Mouse (Mus musculus) gastrocnemius, adult 8-10 months (tissue): Measurements from ENCODE around the gene Bahd1. TPM values are rescaled to one million over a fixed set of nuclear protein-coding genes. Genes with fewer than 3 reads are reported as not detected.
A peak's percentile ranks its signal among the peaks of the same experiment; 100 is the strongest.

ENCODE experiments used
- DNase-seq, 2 experiments: peaks; one replicate each; pipeline ENCODE4 v3.0.0; 2022; ENCODE audit warnings: low spot score in 2 of 2
- total RNA-seq, 4 experiments: library from RNA; stranded (reverse); gene quantifications; 2 replicates each; pipeline ENCODE4 v1.2.4; 2022

Bahd1 gene
- total RNA-seq, 4 experiments from 2014 or later, result 4.6 to 7.1 (median 5.2) TPM

DNA sequence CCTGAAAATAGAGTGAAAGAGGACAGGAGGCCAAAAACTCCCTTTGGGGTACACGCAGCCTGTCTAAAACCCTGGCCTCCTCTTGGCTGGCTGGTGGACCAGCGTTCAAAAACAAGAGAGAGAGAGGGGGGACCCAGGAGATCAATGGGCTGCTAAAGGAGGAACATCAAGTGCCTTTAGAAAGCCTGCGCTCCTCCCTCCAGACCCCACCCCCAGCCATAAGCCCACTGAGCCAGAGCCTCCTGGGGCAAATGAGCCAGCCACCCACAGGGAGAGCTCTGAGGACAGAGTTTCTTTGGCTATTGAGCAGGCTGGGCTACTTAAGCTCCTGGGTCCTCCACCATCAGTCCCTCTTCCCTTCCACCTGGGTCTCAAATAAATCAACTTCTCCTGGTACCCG, 1.4 kb upstream of the Bahd1 start:
- no peak for DNase-seq

DNA sequence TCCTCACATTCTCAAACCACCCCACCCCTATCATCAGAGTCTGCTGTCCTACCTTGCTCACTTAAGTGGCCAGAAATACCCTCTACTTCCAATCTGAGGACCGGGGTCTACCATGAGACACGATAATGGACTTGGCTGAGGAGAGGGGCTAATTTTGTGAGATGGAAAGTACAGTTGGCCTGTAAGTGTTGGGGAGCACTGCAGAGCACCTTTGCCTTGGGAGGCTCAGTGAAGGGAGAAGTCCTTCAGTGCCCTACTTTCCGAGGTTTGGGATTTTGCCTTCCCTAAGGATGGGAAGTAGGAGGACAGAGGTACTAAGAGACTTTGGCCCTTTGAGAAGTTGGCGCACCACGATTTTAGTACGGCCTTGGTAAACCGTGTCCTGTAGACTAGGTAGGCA, 871 bp upstream of the Bahd1 start:
- DNase-seq, result no peak

DNA sequence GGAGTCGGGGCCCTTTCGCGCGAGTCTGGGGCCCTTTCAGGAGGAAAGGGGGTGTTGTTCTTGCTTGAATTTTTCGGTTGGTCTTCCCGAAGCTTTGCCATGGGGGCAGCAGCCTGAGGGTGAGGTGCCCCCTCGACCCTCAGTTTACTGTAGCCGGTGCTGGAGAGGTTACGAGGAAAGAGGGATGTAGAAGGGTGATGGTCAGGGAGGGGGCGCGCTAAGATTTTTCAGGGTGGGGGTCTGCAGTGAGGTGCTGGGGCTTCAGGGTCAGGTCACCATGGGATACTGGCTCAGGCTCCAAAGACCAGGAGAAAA, 606 bp downstream of the Bahd1 start:
- DNase-seq, result no peak

DNA sequence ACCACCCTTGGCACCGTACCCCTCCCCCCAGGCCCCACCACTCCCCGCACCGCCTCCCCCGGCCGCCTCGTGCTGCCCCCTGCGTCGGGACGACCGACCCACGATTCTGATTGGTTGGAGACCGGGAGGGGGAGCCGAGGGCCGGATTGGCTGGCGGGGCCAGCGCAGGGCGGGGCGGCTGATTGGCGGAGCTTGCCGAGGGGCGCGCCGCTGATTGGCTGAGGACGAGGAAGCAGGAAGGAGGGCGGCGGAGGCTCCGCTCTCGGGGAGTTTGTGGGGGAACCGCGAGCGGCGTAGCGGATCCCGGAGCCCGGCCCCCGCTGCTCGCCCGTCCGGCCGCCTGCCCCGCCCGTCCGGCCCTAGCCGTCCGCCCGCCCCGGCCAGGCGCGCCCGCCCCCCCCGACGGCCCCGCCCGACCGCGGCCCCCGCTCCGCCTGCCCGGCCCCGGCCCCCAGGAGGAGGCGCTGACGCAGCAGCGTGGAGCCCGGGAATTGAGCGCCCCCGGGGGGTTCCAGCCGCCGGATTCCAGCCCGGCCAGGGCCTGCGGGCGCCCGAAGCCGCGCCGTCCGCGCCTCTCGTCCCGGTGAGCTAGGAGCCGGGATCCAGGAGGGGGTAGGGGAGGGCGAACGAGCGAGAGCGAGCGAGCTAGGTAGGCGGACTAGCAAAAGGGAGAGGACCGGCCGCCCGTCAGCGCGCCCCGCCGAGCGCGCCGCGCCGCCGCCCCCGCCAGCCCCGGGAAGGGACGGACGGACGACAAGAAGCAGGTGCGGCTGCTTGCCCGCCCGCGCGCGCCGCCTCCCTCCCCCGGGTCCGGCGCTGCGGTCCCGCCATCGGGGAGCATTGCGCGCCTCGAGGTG, 1.2 kb downstream of the Bahd1 start:
- DNase-seq, result peak; percentile 94 to 95

DNA sequence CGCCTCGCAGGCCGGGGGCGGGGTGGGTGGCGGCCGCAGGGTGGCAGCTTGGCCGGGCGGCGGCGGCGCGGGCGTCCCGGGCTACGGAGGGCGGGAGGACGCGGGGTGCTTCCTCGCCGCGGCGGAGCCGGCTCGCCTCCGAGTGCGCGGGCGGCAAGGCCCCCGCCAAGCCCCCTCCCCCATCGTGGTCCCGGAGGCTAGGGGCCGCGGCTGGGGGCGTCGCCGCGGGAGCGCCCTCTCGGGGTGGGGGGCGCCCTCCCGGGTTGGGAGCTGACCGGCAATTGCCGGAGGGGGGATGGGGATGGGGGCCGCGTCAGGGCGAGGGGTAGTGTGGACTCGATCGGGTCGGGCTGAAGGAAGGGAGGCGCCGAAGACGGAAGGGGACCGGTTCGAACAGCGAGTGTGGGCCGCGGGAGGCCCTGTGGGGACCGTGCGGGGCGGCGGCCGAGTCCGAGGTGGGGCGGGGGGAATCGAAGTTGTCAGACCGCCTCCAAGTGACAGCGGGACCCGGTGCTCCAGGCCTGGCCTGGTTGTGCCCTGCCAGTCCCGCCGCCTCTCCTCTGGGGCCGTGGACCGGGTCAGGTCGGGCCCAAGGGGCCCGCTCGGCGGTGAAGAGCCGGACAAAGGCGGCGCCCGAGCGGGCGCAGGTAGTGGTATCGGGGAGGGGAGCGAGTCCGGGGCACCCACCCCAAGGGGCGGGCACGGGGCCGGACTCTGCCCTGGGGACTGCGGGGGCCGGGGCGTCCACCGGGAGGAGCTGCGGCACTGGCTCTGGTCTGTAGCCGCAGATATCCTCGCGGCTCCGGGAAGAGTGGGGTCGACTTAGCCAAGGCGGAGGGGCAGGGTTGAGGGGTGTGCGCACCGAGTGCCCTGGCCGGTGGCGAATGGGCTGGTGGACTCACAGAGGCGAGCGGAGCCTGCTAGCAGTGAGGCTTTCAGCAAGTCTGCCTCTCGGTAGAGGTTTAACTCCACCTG, 2.2 kb downstream of the Bahd1 start:
- DNase-seq, result peak in 1 of 2 experiments; percentile 29

DNA sequence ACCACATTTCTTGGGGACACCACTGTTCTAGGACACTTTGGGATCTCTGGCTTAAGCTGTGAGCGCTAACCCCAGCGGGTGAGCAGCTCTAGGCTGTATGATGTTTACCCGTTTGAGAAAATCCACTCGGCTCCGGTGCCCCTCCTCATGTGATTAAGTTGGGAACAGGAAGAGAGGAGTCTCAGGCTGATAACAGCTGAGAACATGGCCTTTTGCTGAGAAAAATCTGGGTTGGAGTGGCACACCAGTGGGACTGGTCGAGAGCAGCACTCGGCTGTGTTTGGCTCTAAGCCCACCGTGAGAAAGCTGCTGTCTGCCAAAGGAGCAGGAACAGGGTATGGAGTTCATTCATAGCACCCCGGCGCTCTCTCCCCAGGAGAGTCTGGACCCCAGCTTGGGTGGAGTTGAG, 3.2 kb downstream of the Bahd1 start:
- DNase-seq, result no peak

DNA sequence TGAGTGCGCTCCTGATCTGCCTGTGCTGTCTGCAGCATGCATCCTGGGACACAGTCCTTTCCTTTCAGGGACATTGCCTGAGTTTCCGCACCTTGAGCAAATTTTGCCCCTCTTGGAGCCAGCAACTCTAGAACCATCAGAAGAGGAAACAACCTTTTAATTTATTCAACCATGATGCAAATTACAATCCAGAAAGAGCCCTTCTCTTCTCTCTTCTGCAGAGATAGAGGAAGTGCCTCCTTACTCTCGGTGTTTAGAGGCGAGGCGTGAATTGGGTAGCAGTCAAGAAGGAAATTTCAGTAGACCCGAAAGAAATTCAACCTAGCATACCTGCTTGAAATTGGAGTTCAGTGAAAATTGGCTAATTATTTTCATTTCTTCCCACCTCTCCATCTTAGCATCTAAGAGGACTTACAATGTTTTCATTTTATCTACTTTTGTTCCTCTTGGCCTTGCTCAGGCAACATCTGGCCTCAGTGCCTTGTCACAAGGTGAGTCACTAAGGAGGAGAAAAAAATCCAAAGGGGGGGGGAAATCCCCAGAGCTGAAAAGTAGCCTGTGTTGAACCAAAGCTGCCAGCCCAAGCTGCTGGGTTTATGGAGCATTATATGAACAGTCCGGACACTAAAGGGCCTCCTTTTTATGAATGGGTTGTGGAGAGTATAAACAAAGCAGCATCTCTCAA, 5.4 kb downstream of the Bahd1 start:
- DNase-seq, result no peak

DNA sequence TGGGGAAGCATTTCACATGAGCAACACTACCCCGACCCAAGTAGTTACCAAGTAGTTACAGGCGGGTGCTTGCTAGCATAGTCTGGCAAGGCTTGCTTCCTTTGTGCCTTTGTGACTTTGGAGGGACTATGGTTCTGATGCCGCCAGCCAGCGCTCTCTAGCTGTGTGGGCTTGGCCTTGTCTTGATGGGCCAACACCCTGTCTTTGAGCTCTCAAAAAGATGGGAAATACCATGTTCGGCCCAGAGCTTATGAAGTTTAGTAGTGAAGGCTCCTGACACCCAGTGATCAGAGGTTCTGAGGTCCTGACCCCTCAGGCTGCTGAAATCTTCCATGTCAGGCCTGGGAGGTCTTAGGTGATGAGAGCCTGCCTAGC, 5.9 kb downstream of the Bahd1 start:
- DNase-seq, result no peak

DNA sequence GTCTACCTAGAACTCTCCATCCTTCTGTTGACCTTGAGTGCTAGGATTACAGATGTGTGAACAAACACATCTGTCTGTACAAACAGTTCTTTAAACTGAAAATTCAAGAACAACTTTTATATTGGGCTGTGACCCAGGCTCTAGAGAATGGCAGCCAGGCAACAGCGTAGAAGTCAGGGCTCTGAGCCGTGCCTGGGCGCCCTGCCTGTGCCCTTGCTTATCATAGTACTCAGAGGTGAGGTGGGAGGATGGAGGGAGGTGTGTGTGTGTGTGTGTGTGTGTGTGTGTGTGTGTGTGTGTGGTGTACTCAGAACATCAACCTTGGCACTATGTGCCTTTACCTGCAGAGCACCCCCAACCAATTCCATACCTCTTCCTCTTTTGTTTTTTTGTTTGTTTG, 7.6 kb downstream of the Bahd1 start:
- DNase-seq, result no peak

DNA sequence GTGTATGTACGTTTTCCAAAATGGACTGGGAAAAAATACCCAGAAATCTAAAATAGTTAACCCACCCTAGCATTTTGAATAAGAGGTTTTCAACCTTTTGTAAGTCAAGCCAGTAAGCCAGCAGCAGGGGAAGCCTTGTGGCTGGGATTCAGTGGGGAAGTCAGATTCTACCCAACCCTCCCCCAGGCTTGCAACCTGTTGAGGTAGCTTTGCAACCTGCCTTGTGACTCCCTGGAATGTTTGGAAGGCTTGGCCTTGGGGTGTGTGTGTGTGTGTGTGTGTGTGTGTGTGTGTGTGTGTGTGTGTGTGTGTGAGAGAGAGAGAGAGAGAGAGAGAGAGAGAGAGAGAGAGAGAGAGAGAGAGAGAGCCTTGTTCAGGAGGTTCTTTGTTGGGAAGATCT, 9.0 kb downstream of the Bahd1 start:
- DNase-seq, result no peak

DNA sequence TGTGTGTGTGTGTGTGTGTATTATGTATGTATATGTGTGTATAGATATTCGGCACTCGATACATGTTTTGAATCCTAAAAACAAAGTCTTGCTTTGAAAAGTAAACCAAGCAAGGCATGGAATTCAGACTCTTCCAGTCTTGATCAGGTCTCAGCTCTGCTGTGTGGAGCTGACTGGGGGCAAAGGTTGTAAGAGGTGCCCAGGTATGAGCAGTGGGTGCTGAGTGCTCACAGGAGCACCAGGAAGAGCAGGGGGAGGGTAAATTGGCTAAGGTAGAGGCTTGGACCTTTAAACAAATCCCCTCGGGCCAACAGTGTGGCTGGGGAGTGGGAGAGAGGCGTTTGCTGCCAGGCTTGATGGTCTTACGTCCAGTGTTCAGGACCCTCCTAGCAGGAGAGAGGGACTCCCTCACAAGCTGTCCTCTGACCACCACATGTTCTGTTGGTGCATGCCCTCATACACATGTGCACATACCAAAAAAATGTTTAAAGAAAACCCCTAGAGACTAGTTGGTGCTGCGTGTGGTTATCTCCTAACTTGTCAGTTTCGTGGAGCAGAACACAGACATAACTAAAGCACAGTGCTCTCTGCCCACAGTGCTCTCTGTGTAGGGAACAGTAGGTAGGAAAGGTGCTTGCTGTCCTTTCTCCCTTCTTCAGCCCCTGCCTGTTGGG, 10.6 kb downstream of the Bahd1 start:
- DNase-seq, result no peak

DNA sequence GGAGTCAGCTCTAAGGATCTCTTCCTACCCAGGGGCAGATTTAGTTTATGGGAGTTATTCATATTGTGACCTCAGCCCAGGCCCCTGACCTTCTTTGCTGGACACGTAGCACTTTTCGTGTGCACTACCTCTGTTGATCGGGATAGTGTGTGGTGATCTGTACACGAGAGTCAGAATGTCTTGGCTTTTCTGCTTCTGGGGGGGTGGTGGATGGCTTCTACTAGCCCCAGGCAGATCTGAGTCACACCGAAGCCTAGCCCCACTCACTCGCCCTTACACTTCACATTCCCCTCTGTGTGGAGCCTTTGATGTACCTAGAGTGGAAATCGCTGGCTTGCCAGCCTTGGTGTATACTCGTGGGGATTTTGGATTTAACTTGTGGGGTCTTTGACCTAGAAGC, 12.5 kb downstream of the Bahd1 start:
- no peak for DNase-seq

DNA sequence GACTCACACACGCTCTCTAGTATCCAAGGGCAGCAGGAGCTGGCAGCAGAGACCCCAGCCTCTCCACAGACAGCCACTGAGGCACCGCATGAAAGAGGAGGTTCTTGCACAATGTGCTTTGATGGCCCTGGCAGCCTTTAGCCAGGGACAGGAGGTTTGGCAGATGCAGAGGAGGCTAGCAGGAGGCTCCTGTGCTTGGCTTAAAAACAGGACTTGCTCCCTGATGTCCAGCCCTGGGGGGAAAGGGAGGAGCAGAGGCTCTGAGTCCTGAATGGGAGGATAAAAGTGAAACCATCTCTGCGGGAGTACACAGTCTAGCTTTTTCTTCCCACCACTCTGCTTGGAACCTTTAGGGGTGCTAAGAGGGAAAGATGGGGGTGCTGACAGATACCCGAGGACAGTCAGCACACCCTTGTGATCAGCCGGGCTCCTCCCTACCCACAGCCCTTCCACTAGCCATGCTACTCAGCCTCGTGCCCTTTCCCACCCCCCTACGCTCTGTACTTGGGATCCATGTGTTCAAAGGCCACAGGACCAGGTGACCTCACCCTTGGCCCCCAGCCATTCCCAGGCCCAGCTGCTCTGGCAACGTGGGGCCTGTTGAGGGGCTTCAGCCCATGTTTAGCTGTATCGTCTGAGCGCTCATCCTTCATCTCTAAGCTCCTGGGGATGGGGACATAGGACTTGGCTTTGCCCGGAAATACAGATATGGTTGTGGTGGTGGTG, 13.5 kb downstream of the Bahd1 start:
- no peak for DNase-seq

DNA sequence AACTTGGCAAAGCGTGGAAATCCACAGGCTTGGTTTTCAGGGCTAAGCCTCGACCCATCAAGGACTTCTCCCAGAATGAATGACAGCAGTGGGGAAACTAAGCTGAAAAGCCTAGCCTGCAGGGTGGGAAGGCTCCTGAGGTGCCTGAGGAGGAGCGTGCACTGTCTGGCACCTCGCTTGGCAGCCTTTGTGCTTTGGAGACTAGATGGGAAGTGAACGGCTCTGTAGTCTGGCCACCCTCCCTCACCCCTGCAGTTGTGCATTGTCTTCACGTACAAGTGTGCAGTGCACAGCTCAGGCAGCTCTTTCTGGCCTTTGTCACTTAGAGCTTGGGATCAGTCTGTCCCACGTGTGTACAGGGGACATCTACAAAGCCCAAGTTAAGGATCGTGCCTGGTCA, 14.5 kb downstream of the Bahd1 start:
- DNase-seq, result no peak

DNA sequence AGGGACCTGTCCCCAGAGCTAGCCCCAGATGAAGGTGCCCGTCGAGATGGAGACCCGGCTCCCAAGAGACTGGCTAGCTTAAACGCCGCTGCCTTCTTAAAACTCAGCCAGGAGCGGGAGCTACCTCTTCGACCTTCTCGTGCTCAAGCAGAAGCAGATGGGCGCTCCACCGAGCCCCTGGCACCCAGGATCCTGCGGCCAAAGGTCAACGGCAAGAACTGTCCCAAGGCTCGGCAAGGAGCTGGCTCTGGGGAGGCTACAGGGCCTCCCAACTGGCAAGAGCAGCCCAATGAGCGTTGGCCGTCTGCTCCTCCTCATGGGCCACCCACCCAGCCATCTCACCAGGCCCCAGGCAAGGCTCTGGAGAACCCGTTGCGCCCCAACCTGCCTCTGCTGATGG, 16.3 kb downstream of the Bahd1 start:
- no peak for DNase-seq

DNA sequence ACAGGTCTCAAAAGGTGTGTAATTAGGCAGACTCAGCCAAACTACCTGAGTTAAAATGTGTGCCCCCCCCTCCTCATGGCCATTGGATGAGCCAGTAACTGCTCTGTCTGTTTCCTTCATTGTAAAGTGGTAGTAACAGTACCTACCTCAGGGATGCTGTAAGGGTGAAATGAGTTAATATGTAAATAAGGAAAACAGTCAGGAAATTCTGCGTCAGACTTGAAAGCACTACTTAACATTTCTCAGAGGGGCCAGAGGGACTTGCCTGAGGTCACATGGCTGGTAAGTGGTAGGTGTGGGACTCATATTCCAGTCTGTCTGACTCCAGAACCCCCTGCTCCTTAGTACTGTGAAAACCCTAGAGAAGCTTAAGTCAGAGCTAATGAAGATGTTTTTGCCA, 18.4 kb downstream of the Bahd1 start:
- DNase-seq, result no peak

DNA sequence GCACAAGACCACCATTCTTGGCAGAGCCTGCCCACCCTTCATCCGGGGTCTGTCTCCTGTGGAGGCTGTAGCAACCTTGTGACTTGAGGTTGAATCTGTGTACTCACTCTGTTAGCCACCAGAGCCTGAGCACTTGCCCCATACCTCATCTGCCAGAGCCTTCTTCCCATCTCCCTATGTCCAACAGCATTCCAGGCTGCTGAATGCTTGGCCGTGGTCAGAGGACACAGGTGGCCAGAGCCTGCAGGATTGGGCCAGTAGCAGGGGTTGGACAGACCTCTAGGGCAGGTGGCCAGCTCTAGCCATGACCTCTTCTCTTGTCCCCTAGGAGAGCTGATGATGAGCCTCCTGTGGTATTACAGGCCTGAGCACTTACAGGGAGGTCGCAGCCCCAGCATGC, 20.3 kb downstream of the Bahd1 start:
- no peak for DNase-seq

DNA sequence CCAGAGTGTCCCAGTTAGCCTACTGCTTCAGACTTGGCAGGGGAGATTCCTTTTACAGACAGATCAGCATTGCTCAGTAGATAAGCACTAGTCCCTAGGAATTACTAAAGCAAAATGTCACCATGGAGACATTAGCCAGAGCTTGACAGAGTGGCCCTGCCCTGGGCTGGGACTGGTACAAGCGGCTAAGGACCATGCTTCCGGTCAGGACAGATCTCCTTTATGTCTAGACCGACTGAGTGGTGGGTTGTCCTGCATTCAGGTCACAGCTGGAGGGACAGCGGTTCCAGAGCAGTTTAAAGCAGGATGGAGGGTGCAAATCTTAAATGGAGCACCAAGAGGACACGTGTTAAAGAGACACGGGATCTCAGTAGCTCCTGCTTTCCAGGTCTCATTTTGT, 25.8 kb downstream of the Bahd1 start:
- DNase-seq, result no peak

DNA sequence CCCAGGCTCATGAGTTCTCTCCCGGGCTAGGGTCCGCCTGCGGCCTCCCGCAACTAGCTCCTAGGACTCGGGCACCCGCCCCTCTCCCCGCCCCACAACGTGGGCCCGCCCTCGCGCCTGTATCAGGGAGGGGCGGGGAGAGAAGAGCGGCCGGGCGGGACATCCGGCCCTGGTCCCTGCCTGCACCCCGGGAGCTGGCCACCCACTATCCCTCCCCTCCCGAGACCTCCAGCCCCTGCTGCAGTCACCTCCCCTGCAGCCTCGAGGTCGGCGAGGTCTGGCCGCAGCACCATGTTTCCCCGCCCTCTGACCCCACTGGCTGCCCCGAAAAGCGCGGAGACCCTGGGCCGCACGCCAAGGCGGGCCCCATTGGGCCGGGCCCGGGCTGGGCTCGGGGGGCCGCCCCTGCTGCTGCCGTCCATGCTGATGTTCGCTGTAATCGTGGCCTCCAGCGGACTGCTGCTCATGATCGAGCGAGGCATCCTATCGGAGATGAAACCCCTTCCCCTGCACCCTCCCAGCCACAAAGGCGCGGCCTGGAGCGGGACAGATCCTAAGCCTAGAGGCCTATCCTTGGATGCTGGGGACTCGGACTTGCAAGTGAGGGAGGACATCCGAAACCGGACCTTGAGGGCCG, 26.3 kb downstream of the Bahd1 start, which contains the start of gene Chst14:
Gene Chst14, plus strand, starts transcription at position 136 of the 637 bp plus-strand sequence.
- DNase-seq, result peak; percentile 63 to 74
